Mouse (Mus musculus): Measurements from ENCODE around the gene Tmem253. TPM values are rescaled to one million over a fixed set of nuclear protein-coding genes. Genes with fewer than 3 reads are reported as not detected.
"Not testable (repeated sequence)": the region's sequence is repeated elsewhere in the genome, so short reads cannot be mapped to it uniquely, and the experiment has no call there.

The Tmem253 gene
- polyA plus RNA-seq, 1 experiment from 2014 or later = 1.0 TPM

GRCm38 (mm10) chr14:52039332-52039731, 23.9 kb downstream of the Tmem253 start:
- Histone ChIP-seq H3K27me3 (replicated peaks) (no peaks in the 10 kb centered on the region), H3K9me3 (no peaks in the 10 kb centered on the region), H3K4me2 (replicated peaks) (no peak overlapping the region), H3K4me1 (no peaks in the 10 kb centered on the region), H3K4me3 (no peak overlapping the region), H3K9ac (no peak overlapping the region), H3K27ac (no peak overlapping the region), H3K36me3 (no peaks in the 10 kb centered on the region)
- ATAC-seq (ENCODE audit: low FRiP score, low read depth) = no peak
- 90% methylated on average over 5 of the region's 5 CpGs for WGBS

GRCm38 (mm10) chr14:52042359-52042758, 26.9 kb downstream of the Tmem253 start, which contains the start of gene Olfr221:
Gene Olfr221 (minus strand): TSS chr14:52042459.
- H3K4me1 ChIP-seq; H3K4me3 ChIP-seq; H3K4me2 ChIP-seq (replicated peaks); H3K27me3 ChIP-seq (replicated peaks); H3K36me3 ChIP-seq; ATAC-seq (ENCODE audit: low FRiP score, low read depth); H3K9ac ChIP-seq; H3K27ac ChIP-seq; H3K9me3 ChIP-seq: not testable (repeated sequence)
- WGBS = 70% methylated on average over 3 of the region's 3 CpGs

GRCm38 (mm10) chr14:52043446-52043845, 28.0 kb downstream of the Tmem253 start:
- WGBS = 83% methylated on average over 6 of the region's 6 CpGs
- no peak overlapping the region for H3K9ac ChIP-seq
- ATAC-seq (ENCODE audit: low FRiP score, low read depth) = no peak
- H3K4me3 ChIP-seq = no peak overlapping the region
- H3K36me3 ChIP-seq = no peaks in the 10 kb centered on the region
- H3K27me3 ChIP-seq (replicated peaks) = no peaks in the 10 kb centered on the region
- H3K27ac ChIP-seq = no peak overlapping the region
- H3K4me1 ChIP-seq = no peaks in the 10 kb centered on the region
- H3K4me2 ChIP-seq (replicated peaks) = no peak overlapping the region
- no peaks in the 10 kb centered on the region for H3K9me3 ChIP-seq

GRCm38 (mm10) chr14:52044901-52045678, 29.6 kb downstream of the Tmem253 start:
- Histone ChIP-seq H3K27ac (no peak overlapping the region), H3K4me2 (replicated peaks) (no peak overlapping the region)
- 8% methylated on average over 8 of the region's 8 CpGs for WGBS

GRCm38 (mm10) chr14:52045966-52046565, 30.6 kb downstream of the Tmem253 start:
- Histone ChIP-seq H3K27me3 (replicated peaks) (no peaks in the 10 kb centered on the region), H3K4me3 (no peak overlapping the region), H3K36me3 (no peaks in the 10 kb centered on the region), H3K9me3 (no peaks in the 10 kb centered on the region), H3K9ac (no peak overlapping the region), H3K4me2 (replicated peaks) (no peak overlapping the region), H3K4me1 (no peaks in the 10 kb centered on the region), H3K27ac (no peak overlapping the region)
- ATAC-seq (ENCODE audit: low FRiP score, low read depth) = no peak
- 71% methylated on average over 9 of the region's 9 CpGs for WGBS

More at GRCm38 (mm10) chr14:52044901-52045678, 29.6 kb downstream of the Tmem253 start:
- Histone ChIP-seq H3K9me3 (no peaks in the 10 kb centered on the region), H3K9ac (no peak overlapping the region), H3K4me3 (no peak overlapping the region), H3K36me3 (no peaks in the 10 kb centered on the region), H3K27me3 (replicated peaks) (no peaks in the 10 kb centered on the region), H3K4me1 (no peaks in the 10 kb centered on the region)
- peak; percentile 58; the same call in 1 of the 2 replicates for ATAC-seq (ENCODE audit: low FRiP score, low read depth)

- H3K9me3 ChIP-seq; H3K36me3 ChIP-seq; H3K27ac ChIP-seq; ATAC-seq (ENCODE audit: low FRiP score, low read depth); H3K4me2 ChIP-seq (replicated peaks); H3K4me3 ChIP-seq; H3K27me3 ChIP-seq (replicated peaks); H3K4me1 ChIP-seq; H3K9ac ChIP-seq: not testable (repeated sequence)
- WGBS = 95% methylated on average over 3 of the region's 3 CpGs
These were observed 37.3 kb downstream of the Tmem253 start for GRCm38 (mm10) chr14:52052720-52053119.

GRCm38 (mm10) chr14:52059982-52060381, 44.5 kb downstream of the Tmem253 start:
- Histone ChIP-seq H3K27me3 (replicated peaks) (no peaks in the 10 kb centered on the region), H3K4me3 (no peak overlapping the region), H3K4me2 (replicated peaks) (no peak overlapping the region), H3K9ac (no peak overlapping the region), H3K4me1 (no peaks in the 10 kb centered on the region), H3K36me3 (no peaks in the 10 kb centered on the region), H3K27ac (no peak overlapping the region), H3K9me3 (no peaks in the 10 kb centered on the region)
- no peak for ATAC-seq (ENCODE audit: low FRiP score, low read depth)
- WGBS = 72% methylated on average over 4 of the region's 4 CpGs

GRCm38 (mm10) chr14:52060800-52061199, 45.3 kb downstream of the Tmem253 start:
- H3K4me1 ChIP-seq = no peaks in the 10 kb centered on the region
- H3K9ac ChIP-seq = no peak overlapping the region
- no peak overlapping the region for H3K27ac ChIP-seq
- H3K4me3 ChIP-seq = no peak overlapping the region
- H3K27me3 ChIP-seq (replicated peaks) = no peaks in the 10 kb centered on the region
- WGBS = 82% methylated on average over 1 of the region's 1 CpGs
- H3K9me3 ChIP-seq = no peaks in the 10 kb centered on the region
- H3K4me2 ChIP-seq (replicated peaks) = no peak overlapping the region
- ATAC-seq (ENCODE audit: low FRiP score, low read depth) = no peak
- H3K36me3 ChIP-seq = no peaks in the 10 kb centered on the region

- ATAC-seq (ENCODE audit: low FRiP score, low read depth) = no peak
- no peaks in the 10 kb centered on the region for H3K9me3 ChIP-seq
- WGBS = 88% methylated on average over 8 of the region's 8 CpGs
- no peak overlapping the region for H3K9ac ChIP-seq
- H3K27ac ChIP-seq = no peak overlapping the region
- no peaks in the 10 kb centered on the region for H3K36me3 ChIP-seq
- no peak overlapping the region for H3K4me3 ChIP-seq
- no peak overlapping the region for H3K4me2 ChIP-seq (replicated peaks)
- H3K4me1 ChIP-seq = no peaks in the 10 kb centered on the region
- H3K27me3 ChIP-seq (replicated peaks) = no peaks in the 10 kb centered on the region
These were observed 46.3 kb downstream of the Tmem253 start for GRCm38 (mm10) chr14:52061798-52062197.

- Histone ChIP-seq H3K9ac (no peak overlapping the region), H3K27ac (no peak overlapping the region), H3K9me3 (no peaks in the 10 kb centered on the region), H3K36me3 (peaks cover 5% of the 10 kb centered on the region; the same call in 1 of the 2 replicates), H3K4me1 (no peaks in the 10 kb centered on the region), H3K27me3 (replicated peaks) (no peaks in the 10 kb centered on the region), H3K4me3 (no peak overlapping the region), H3K4me2 (replicated peaks) (no peak overlapping the region)
- 60% methylated on average over 4 of the region's 4 CpGs for WGBS
- no peak for ATAC-seq (ENCODE audit: low FRiP score, low read depth)
These were observed 50.7 kb downstream of the Tmem253 start for GRCm38 (mm10) chr14:52066135-52066534.
